Mouse (Mus musculus) spleen, postnatal 10 days (tissue): ENCODE measurements at regions not wholly inside any gene's neighbourhood (a gene's known extent, or its start where the extent isn't known, plus 50 kb on each side); places are given as distances from the start of the nearest gene placed in this dataset.
A peak's percentile ranks its signal among the peaks of the same experiment; 100 is the strongest.
"Not testable (repeated sequence)": the region's sequence is repeated elsewhere in the genome, so short reads cannot be mapped to it uniquely, and the experiment has no call there.

Experiments used
- DNase-seq, 2 experiments: peaks; one replicate each; pipeline ENCODE4 v3.0.0; 2021 to 2022; ENCODE audit warnings: low spot score in 2 of 2

DNA sequence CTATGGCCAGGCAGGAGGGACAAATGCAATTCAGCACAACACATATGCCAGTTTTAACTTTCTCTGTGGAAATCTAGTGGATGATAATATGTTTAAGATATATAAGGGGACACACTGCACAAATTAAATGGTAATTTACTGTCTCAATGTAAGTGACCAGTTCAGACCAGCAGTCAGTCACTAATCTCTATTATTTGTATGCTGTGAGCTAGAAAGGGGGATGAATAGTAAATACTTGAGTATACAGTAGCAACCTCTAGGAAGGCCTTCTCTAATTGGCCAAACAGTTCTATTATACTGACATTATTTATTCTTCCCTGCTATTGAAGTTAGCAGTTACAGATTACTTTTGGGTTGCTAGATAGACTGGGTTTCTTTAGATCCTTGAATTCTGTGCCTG is 391.2 kb downstream of the Fign start:
- DNase-seq, result no peak

DNA sequence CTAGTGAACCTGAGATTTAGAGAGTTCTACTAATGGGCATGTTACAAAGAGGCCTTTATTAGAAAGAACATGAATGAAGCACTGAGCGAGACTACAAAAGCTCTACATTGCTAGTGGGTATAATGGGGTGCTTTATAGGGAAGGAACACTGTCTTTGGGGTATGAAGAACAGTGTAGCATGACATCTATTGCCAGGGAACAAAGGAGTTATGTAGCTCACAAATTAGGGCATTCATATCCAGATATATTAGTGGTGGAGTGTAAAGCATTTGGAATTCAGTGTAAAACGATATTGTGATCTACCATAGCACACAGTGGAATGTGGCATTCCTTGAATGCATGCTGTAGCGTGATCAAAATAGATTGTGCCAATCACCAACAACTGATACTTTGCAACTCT is 391.7 kb downstream of the Fign start:
- no peak for DNase-seq

DNA sequence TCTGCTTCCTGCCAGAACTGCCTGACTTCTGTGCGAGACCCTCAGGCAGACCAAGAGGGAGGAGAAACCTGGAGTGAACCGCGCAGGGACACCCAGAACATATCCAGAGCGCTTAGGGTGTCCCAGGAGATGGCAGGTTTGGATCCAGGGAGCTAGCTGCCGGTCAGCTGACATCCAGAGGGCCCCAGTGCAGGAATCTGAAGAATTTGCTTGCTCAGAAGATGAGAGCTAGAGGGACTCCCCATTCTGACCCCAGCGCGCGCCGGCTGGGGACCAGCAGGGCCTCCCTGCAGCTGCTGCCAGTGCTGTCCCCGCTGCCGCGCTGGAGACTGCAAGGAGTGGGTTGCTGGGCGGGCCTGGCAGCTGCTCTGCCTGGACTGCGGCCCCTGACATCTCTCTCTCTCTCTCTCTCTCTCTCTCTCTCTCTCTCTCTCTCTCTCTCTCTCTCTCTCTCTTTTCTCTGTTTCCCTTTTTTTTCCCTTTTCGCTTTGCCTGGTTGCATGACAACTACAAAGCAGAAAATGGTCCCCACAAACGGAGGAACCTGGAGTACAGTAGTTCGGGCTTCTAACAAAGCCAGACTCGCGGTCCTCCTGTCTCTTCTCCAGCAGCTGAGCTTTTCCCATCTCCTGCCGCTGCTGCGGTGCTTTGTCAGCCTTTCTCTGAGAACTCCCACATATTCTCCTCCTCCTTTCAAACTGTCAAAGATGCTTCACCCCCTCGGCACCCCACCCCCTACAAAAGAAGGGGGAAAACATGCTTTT is 395.3 kb downstream of the Fign start:
- peak in 1 of 2 experiments; percentile 12 for DNase-seq

DNA sequence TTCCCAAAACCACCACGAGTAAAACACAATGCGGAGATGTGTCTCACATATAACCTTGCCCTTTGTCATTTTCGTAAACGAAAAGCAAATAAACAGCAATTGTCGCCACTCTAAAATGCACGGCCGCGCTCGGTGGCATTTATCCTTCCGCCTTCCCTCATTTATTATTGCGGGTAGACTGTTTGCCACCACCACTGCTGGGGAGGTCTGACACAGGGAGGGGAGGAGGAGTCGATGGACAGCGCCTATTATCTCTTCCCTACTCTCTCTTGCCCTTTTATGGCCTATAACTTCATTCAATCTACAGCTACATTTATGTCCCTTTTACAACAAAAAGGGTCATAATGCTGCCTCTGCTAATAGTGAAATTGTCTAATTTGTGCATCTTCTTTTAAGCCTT is 396.0 kb downstream of the Fign start:
- DNase-seq, result no peak

DNA sequence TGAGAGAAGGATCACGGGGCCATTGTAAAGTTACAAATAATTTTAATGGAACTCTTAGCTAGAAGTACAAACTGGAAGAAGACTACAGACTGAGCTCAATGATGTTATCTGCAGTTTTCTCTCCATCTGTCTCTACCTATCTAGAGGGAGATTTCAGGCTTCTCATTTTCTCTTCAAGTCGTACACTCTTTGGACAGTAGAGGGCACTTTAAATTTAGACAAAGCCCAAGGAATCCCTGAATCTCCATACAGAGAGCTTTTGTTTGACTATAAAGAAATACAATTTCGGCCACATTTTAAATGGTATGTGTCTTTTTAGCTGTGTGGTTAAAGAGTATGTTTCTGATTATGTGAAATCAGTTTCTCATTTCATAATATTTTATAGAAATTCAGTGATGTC is 397.6 kb downstream of the Fign start:
- DNase-seq, result no peak

DNA sequence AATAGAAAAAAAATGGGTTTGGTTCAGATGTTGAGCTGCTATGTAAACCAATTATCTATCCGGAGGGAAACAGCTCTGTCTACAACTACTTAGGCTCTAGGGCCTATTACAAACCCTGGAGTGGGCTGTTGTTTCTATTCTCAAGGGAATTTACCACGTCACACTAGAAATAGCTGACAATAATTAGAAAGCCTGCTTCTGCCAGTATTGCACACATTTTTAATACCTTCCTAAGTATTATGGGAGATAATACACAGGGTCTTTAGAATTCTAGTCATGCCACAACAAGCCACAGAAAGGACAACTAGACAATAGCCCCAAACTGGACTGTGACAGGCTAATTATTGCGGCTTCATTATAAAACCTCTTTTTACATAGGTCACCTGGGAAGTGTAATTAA is 428.1 kb downstream of the Fign start:
- no peak for DNase-seq

DNA sequence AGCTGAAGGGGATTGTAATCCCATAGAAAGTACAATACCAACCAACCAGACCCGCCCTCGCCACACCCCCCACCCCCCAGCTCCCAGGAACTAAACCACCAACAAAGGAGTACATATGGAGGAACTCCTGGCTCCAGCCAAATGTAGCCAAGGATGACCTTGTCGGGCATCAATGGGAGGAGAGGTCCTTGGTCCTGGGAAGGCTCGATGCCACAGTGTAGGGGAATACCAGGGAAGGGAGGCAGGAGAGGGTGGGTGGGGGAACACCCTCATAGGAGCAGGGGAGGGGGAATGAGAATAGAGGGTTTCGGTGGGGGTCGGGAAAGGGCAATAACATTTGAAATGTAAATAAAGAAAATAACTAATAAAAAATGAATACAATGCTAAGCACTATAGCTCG is 429.1 kb downstream of the Fign start:
- DNase-seq, result no peak

DNA sequence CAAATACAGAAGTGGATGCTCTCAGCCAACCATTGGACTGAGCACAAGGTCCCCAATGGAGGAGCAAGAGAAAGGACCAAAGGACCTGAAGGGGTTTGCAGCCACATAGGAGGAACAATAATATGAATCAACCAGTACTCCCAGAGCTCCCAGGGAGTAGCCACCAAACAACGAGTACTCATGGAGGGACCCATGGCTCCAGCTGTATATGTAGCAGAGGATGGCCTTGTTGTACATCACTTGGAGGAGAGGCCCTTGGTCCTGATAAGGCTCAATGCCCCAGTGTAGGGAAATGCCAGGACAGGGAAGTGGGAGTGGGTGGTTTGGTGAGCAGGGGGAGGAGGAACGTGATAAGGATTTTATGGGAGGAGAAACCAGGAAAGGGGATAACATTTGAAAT is 437.9 kb downstream of the Fign start:
- not testable (repeated sequence) for DNase-seq
